Mouse (Mus musculus) kidney, adult 8-10 months (tissue): ENCODE measurements at regions not wholly inside any gene's neighbourhood (a gene's known extent, or its start where the extent isn't known, plus 50 kb on each side); places are given as distances from the start of the nearest gene placed in this dataset.

Experiments
- DNase-seq, 2 experiments: peaks; one replicate each; pipeline ENCODE4 v3.0.0; 2022

DNA sequence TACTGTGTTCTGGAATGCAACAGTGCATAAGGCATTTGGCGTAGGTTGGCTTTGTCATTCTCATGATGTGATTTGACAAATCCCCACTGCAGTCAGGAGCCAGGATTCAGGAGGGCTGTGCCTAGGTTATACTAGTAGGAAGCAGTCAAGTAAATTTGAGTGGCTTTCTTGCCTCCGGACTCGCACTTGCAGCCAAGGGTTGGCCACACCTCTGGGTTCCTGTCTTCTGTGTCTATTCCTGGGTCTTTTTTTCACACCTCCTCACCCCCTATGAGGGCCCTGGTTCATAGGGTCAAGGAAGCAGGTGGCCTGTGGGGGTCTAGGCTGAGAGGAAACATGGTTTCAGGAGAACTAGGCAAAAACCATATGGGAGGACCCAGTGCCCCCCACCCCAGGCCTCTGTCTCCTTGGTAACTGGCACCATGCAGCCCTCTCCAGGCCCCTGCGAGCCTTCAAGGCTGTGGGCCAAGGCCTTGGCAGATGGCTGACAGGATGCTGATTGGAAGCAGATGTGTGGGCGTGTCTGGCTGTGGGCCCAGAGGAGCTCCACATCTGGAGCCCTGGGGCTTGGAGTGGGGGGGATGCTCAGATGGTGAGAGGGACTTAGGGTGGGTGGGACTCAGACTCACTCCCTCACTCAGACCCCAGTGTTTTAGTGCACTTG, 195.7 kb downstream of the Rgs3 start:
- peak; percentile 38 to 44 for DNase-seq

DNA sequence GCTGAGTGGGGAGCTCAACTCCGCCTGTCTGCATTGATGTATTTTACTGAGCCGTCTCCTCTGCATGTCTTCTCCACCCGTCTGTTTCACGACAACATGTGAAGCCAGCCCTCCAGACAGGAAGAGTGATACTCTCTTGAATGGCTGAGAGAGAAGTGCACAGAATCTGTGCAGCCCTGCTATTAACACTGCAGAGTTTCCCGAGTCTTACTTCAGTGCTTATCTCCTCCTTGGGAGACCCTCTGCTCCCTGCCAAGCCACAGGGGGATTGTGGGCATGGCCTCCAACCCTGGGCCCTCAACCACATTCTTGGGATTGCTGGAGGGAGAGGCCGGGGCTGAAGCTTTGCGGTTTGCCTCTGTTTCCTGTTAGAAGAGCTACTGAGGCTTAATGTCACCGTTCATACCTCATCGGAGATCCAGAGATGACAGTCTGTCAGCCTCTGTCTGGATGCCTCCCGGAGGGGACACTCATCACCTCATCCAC, 197.1 kb downstream of the Rgs3 start:
- no peak for DNase-seq

DNA sequence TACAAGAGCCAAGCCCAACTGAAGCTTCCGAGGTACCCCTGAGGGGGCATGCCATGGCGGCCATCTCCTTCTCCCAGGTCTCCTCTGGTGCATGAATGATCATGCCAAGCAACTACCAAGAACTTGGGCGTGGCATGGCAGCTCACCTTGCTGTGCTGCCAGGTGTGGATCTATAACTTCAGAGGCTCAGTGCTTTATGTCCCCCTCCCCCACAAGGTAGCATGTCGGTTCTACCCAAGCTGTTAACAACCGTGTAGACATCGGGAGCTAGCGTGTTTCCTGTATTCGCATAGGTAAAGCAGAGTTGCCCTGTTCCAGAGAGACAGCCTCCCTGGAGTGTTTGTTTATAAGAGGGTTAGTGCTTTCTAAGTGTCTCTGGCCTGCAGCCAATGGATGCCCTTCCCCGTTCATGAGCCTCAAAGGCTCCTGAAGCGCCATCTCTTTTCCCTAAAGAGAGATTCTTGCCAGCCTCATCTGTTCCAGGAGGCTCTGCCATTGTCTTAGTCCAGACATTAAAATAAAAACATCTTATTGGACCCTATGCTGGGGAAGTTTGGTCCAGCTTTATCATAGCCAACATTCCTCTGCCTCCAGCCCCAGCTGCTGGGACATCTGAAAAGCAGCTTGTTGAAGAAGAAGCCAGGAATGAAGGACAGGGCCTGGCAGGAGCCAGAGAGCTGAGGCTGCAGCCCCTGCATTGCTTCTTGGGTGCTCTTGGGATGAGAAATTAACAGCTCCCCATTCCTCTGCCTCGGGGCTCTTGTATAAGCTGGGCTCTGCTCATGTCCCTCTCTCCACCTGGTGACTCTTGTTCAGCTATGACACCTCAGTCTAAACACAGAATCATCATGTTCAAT, 201.3 kb downstream of the Rgs3 start:
- DNase-seq, result no peak

DNA sequence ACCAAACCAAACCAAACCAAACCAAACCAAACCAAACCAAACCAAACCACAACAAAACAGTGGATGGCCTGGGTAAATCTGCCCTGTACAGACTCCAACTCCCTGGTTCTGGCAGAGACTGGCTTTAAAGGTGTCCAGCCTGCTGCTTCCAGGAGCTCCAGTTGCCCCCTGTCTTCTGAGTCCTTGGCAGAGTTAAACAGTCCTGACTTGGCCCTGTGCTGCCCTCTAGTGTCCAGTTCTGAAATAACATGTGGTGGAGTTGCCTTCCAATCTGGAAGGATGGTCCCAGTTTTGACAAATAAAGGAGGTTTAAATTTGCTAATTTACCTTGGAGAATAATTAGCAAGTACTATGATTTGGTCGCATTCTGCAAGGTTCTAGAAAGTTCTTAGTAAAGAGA, 202.0 kb downstream of the Rgs3 start:
- DNase-seq, result peak; percentile 64 to 82

DNA sequence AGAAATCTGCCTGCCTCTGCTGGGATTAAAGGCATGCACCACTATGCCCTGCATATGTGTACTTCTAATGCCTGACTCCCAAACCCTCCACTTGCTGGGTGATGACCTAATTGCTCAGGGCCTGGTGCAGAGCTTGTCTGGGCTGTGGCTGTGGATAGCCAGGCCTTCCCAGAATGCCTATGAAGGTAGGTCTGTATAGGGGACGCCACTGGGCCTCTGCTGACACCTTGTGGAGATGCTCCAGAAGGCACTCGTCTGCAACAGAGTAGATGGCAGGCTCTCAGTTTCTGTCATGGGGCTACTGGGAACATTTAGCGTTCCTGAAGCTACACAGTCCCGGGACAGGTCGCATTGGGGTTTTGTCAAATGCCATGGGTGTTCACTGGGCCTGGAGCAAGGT, 201.4 kb upstream of the Zfp618 start:
- peak; percentile 67 to 86 for DNase-seq

DNA sequence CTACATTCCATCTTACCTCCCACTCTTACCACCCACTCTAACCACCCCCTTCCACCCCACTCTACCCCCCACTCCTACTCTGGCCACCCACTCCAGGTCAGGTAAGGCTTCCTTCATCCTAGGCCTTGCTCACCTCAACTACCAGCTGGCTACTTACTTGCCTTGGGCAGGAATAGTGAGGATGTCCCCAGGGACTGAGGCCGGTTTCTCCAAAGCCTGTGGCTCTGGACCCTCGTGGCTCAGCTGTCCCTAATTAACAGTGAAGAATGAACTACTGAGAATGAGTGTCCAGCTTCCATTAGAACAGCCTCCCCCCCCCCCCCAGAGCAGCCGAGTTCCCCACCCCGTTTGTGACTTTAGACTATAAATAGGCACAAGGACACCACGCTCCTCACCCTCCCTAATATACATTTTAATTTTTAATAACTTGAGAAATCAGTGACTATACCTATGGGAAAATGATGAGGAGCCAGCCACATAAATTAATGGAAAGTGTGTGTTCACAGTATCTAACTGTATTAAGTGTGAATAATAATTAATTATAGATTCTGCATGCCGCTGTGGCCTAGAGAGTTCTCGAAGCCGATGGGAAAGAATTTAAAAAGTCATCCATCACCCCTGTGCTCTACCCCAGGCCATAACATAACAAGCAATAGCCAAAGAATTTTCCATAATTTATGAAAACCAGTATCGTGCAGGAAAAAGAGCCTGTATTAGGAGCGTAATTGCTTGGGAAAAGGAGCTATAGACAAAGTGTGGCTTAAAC, 195.7 kb upstream of the Zfp618 start:
- DNase-seq, result no peak

DNA sequence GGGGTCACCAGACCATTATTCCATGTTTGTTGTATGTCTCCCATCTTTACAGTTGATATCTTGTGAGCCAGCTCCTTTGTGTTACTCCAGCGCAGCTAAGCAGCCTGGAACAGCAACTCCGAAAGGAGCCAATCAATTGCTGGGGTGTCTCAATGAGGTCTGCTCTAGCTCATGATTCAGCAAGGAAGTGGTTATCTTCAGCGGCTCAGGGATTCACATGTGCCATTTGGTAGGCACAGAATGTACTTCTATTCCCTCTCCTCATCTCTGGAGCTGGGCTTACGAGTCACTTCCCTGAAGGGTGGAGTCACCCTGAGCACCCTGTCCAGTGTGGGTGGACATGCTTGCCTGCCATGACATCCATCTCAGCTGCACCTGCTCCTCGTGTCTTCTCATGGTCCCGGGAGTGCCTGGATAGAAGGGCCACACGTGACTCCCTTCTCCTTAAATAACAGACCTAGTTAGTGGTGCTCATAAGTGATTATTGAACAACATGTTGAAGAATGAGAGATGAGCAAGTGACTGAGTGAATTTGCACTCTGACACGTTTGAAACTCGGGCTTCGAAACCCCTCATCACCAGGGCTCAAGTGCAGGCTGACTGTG, 190.3 kb upstream of the Zfp618 start:
- no peak for DNase-seq

DNA sequence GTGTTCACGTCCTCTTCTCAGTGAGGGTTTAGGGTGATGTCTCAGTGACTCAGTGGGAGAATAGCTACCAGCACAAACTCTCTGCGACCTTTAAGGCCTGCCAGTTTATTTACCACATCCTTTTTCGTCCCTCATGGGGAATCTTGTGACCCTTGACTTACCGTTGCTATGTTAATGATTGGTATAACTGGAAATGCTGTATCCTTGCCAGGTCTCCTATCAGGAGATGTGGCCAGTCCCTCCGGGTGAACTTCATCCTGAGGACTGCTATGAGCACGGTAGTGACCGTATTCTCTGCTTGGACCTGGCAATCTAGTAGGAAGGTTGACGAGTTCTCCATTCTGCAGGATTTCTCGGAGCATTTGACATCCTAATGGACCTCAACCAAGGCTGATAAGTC, 188.5 kb upstream of the Zfp618 start:
- no peak for DNase-seq

DNA sequence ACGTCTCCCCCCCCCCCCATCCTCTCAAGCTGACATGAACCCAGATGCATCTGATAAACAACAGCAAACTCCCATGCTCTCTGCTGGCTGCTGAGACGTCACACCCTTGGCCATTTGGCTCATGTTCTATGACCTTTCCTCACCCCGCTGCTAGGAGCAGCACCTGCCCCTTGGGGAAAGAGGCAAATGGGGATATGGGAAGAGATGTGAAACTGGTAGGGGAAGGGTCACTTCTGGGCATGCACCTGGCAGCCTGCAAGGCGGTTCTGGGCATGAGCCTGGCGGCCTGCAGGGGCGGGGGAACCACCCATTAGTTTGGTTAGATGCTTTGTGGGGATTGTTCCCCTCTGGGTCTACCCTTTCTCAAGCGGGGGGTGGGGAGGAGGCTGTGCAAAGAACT, 187.9 kb upstream of the Zfp618 start:
- DNase-seq, result no peak

DNA sequence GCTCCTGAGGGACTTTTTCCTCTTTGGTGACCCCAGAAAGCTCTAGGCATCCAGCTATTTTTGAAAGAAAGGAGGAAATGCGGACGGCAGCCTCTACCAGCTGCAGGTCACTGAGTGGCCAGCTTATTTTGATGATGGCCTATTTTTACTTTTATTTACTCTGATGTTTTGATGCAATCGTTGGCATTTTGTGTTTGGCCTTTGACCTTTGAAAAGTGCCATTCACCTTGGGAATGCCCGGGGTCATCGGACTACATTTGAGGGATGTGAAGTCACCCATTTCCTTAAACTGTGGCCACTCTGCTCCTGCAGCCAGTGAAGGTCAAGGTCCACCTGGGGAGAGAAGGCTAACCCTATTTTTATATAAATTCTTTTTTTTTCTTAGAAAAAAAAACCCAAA, 186.8 kb upstream of the Zfp618 start:
- DNase-seq, result no peak

DNA sequence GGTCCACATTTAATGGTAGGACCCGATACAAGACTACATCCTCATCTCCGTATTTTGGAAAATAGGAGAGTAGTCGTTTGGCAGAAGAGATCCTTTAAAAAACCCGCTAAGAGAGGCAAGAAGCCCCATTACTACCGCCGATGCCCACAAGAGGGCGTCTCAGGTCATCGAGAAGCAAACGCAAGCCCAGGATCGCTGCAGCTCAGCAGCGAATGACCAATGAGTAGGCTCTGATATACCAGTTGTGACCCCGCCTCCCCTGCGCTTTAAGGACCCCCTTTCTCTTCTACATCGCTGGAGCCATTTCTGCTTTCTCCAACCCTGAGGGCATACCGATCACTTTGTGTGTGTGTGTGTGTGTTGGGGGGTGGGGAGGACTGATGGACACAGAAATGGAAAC, 185.0 kb upstream of the Zfp618 start:
- DNase-seq, result peak; percentile 66 to 85

DNA sequence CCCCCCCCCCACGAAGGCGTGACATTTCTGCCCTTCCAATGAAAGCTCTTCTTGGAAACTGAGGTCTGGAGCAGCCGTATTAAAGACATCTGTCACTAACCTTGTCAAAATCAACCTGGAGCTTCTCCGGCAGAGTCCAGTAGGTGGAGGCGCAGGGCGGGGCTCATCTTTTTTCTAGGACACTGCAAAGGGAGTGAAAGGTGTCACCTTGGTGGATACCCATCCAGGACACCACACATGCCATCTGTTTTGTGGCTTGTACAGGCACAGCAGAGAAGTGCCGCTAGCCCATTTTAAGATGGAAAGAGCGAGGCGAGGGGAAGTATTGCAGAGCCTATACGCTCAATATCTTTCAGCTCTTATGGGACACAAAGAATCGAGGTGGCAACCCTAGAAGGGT, 184.5 kb upstream of the Zfp618 start:
- no peak for DNase-seq

DNA sequence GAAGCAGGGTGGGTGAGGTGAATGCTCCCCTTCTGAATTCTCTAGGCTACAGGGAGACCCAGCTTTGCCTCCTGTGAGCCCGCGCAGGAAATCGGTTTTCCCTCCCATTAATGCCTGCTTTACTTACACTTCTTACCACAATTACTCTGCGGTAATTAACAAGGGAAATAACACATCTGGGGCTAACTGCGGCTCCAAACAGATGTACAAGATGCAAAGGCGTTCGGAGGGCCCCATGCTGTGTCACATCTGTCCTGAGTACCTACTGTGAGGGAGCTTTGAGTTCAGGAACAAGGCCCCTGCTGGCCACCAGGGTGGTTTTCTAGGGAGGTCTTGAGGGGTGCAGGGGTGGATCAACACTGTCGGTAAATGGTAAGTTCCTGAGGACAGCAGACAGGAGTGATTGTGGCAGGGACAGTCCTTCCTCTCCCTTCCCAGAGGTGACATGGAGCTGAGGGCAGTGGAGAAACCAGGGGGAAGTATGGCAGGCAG, 184.0 kb upstream of the Zfp618 start:
- DNase-seq, result no peak

DNA sequence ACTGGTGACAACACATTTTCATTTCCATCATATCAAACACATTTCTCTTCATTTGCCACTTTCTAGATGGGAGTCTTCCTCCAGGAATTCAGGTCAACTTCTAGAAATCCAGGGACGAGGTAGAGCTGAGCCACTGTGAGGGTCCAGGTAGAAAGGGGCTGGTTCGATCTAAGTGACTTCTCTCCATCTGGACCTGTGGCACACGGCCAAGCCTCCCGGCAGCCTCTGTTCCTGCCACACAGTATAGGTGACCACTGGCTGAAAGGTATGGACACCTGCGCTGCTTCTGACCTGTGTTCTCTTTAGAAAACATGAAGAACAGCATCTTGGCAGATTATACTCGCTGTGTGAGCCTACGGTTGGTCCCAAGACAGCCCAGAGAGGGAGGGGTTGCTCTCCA, 179.7 kb upstream of the Zfp618 start:
- no peak for DNase-seq

DNA sequence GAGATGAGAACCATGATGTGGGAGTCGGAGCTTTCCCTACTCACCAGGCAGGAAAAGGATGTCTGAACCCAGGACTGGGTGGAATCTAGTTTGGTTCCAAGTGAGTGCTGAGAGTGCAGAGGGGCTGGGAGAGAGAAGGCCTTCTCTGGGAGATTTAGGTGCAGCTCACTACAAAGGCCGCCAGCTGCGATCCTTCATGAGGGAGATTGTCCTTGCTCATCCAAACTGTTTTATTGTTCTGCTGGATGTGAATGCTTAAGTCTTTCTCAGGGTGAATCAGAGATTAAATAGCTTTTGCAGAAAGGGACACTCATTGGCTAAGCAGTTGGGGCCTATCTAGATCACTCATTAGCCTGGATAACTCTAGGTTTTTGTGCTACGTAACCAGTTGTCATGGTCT, 175.7 kb upstream of the Zfp618 start:
- no peak for DNase-seq

DNA sequence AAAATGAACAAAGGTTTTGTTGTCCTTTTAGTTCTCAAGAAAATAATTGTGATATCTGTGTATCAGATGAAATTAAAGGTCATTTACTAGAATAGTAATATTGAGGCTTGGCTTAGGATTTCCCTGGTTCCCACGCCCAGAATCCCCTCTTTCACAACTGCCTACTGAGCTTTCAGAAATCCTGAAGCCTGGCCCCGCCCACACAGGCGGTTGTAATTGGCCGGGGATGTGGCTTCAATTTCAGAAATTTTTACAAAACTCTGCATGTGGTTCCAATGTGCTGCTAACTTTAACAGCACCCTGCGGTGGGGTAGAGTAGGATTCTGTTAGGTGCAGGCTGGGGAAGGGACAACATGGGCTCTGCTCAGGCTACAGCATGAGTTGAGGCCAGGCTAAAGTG, 171.8 kb upstream of the Zfp618 start:
- no peak for DNase-seq

DNA sequence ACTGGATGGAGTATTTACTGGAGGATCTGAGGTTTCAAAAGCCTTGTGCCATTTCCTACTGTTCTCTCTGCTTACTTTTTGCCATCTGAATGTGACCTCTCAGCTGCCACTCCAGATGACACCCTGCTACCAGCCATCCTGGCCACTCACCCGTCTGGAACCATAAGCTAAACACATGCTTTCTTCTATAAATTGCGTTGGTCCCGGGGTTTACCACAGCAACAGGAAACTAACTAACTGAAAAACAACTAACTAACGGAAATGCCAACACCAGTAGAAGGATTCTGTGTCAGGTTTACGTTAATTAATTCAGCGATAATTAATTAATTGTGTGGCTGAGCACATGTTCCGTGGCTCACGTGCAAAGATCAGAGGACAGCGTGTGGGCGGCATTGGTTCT, 169.8 kb upstream of the Zfp618 start:
- no peak for DNase-seq

DNA sequence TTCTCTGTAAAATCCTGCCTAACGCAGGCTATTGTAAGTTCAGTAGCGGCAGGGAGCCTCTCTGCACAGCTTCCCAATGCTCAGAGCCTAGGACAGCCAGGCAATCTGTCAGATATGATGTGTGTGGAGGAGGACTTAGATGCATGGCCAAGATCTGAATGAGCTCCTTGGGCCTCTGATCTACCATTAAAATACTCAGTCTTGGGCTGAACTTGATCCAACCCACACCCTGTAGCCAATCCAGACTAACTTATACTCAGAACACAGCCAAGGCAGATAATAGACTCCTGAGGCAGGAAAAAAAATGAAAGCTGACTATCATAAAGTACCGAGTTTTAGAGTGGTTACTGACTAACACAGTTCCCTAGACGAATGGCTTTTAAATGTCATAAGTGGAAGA, 165.4 kb upstream of the Zfp618 start:
- no peak for DNase-seq

DNA sequence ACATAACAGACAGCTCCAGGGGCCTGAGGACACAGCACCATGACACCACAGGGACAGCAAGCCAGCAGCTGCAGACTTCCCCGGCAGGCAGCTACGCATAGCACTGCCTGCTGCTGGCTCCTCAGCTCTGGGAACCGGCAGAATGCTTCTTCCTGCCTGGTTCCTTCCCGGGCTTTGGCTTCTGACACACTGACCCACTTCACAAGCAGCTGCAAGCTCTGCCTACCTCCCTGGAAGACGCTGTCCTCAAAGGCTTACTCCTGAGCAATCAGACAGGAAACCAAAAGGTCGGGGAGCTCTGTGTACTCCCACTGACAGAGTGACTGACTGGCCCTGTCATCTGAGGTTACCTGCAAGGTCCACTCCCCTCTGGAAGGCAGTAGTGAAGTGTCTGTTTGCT, 159.5 kb upstream of the Zfp618 start:
- no peak for DNase-seq

DNA sequence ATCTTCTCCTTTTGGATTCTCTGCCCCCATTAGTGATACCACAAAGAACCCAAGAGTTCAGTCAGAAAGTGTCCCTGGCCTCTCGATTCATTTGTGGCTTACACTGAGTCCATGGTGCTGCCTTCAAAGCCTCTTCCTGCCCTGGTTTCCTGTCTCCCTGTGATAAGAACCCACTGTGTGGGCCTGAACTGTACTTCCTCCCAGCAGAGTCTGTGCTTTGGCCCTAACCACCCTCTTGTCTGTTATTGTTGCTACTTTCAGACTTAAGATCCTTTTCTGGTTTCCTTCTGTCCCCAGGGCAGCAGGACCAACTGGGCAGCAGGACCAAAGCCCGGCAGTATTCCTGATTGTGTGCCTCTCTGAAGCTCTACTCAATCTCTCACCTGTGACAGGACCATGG, 158.6 kb upstream of the Zfp618 start:
- no peak for DNase-seq

DNA sequence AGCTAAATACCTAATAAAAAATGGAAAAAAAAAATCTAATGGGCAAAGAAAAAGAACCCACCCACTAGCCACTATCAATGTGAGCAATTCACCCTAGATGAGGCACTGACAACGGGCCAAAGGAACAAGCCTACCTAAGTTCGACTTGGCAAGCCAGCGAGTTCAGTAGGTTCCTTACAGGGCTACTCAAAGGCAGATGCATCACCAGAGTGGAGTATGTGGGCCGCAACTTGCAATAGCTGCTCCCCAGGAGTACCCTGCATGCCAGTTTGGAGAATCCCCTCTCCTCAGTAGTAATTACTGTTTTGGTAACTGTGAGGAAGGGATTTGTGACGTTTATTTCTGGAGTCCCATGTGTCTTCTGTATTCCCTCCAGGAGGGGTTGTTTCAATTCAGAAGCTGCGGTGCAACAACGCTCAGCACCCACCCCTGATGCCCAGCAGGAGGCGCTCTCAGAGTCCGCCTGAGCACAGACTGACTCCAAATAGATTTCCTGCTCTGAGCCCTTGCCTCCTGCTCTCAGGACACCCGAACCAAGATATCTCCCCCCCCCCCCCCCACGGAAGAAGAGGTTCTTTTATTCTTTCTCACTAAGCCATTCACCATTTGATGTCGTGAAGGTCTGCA, 157.3 kb upstream of the Zfp618 start:
- no peak for DNase-seq

DNA sequence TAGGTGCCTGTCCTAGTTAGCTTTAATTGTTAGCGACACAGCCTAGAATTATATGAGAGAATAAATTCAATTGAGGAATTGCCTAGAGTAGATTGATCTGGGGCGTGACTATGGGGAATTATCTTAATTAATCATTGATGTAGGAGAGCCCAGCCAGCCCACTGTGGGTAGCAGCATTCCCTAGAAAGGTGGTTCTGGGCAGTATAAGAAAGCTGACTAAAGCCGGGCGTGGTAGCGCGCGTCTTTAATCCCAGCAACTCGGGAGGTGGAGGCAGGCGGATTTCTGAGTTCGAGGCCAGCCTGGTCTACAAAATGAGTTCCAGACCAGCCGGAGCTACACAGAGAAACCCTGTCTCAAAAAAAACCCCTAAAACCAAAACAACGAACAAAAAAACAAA, 156.8 kb upstream of the Zfp618 start:
- DNase-seq, result no peak

DNA sequence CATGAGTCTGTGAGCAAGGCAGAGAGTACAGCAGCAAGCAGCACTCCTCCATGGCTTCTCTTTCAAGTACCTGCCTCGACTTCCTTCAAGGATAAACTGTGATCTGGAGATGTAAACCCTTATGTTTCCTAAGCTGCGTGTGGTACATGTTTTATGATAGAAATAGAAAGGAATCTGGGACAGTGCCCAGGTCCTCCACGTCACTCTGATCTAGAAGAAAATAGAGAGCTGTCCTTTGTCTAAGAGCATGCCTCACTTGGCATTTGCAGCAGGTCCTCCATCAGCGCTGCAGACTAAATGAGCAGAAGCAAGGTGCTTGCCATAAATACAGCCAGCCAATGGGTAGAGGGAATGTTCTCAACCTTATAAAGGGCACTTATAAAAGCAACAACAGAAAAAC, 156.3 kb upstream of the Zfp618 start:
- DNase-seq, result no peak
